Mouse (Mus musculus) splenic B cell, adult 2 months (primary cell): ENCODE measurements around the gene Pnp.
"Not testable (repeated sequence)": the region's sequence is repeated elsewhere in the genome, so short reads cannot be mapped to it uniquely, and the experiment has no call there.

Experiments used
- DNase-seq: peaks from one replicate; pipeline ENCODE4 v3.0.0-alpha.2; 2011; ENCODE audit warnings: low read depth, low spot score
- H3K27me3 ChIP-seq: 2 replicates; pipeline ENCODE4 v1.6.1; 2012; ENCODE audit warnings: mild to moderate bottlenecking, low read length, moderate library complexity, mixed read lengths; ENCODE audit not compliant: control insufficient read depth, poor library complexity, insufficient read depth, severe bottlenecking
- H3K36me3 ChIP-seq: 2 replicates; pipeline ENCODE4 v1.6.1; 2012; ENCODE audit warnings: mild to moderate bottlenecking, low read length, moderate library complexity, mixed read lengths; ENCODE audit not compliant: control insufficient read depth, poor library complexity, insufficient read depth, severe bottlenecking

Pnp gene

DNA sequence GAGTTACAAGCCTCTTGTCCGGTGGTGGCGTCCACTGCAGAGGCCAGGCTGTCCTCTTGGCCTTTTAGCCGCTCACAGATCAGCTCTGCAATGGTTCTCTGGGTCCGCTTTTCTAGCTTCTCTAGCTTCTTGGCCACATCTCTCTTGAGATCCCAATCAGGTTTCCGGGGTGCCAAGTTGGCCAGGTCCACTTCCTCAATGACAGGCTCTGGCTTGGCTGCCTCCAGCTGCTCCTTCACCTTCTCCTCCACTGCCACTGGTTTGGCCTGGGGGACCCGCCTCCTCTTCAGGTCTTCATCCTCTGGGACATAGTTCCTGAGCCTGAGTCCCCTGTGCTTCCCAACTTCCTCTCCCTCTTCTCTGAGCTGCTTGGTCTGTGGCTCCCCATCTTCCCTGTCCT lies 47.6 kb downstream of the Pnp start:
- DNase-seq: peak; percentile 16
- H3K36me3 ChIP-seq, H3K27me3 ChIP-seq: not testable (repeated sequence)

DNA sequence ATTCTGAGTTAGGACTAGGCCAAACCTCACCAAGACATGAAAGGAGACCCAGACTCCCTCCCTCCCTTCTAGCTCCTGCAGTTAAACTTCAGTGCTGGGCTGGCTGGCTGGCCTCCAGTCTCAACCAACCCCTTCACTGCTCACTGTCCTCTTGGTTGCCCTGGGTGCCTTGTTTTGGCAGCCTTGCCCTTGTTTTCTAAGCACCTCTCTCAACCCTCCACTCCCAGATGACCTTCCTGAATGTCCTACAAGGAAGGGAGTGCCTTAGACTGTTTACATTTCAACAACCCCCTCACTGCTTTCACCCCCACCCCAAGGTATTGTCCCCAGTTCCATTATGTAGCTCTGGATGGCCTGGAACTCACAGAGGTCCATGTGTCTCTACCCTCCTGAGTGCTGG lies 48.7 kb downstream of the Pnp start:
- DNase-seq: no peak
- H3K36me3 ChIP-seq: no peaks in the 10 kb centered on the region
- H3K27me3 ChIP-seq: no peaks in the 10 kb centered on the region

DNA sequence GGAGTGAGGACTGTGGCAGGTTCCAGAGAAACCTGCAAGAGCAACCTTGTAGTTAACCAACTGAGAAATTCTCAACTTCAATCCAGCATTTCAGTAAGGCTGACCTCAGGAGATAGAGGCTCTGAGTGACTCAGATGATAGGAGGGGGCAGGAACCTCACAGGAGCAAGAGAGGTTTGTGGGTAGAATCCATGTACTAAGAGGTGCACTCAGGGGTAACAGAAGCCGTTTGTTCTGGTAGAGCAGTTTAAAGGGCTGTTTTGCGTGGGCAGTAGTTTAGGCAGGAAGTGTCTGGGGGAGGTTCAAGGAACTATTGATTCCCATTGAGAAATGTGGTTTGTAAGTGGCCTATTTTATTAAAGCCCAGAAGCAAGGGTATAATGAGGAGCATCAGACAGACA lies 50.3 kb downstream of the Pnp start:
- peak; percentile 49 for DNase-seq
- Histone ChIP-seq H3K27me3 (no peaks in the 10 kb centered on the region), H3K36me3 (no peaks in the 10 kb centered on the region)

DNA sequence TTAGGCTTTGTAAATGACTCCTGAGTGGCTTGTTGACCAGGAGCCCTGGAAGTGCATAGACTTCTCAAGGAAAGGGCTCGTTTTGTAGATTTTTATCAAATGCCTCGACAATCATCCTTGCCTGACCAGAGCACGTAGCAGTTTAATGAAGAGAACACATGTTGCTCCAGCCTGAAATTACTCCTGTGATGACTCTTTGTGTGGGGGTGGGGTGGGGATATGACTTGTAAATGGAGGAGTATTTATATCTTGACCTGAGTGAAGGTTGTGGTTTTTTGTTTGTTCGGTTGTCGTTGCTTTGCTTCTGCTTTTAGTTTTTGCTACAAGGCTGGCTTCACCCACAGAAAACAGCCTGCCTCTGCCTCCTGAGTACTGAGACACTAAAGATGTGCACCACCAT lies 51.0 kb downstream of the Pnp start:
- peak; percentile 42 for DNase-seq
- Histone ChIP-seq H3K36me3 (no peaks in the 10 kb centered on the region), H3K27me3 (no peaks in the 10 kb centered on the region)

DNA sequence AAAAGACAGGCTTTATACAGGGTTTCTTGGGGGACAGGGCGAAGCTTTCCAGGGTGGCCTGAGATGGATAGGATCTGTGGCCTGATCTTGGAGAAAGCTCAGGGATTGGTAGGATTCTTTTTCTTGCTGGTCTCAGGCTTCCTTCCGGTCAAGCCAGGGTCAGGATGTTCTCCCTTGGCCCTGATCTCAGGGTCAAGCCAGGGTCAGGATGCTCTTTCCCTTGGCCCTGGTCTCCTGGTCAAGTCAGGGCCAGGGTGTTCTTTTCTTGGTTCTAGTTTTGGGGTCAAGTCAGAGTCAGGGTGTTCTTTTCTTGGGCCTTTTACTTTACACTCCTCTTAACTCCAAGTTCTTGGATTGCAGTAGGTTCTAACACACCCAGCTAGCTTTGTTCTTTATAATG lies 56.8 kb downstream of the Pnp start:
- H3K27me3 ChIP-seq: no peaks in the 10 kb centered on the region
- no peaks in the 10 kb centered on the region for H3K36me3 ChIP-seq
- no peak for DNase-seq

DNA sequence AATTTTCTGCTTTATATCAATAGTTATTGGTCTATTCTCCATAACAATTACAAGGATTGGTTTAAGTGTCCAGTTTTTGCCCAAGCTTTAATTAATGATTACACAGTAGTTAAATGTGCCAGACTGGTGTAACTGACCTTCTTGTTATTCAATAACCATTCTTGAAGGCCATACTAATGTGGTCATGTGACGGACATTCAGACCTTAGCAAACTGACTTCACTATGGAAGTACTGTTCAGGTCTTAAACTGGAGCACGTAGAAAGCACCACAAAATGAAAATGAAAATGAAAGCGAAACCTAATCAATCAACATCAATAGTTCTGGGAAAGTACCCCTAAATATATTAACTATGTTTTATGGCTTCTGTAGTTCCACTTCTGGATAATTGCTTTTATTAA lies 60.2 kb downstream of the Pnp start:
- Histone ChIP-seq H3K27me3 (no peaks in the 10 kb centered on the region), H3K36me3 (no peaks in the 10 kb centered on the region; the same call in 1 of the 2 replicates)
- peak; percentile 35 for DNase-seq

DNA sequence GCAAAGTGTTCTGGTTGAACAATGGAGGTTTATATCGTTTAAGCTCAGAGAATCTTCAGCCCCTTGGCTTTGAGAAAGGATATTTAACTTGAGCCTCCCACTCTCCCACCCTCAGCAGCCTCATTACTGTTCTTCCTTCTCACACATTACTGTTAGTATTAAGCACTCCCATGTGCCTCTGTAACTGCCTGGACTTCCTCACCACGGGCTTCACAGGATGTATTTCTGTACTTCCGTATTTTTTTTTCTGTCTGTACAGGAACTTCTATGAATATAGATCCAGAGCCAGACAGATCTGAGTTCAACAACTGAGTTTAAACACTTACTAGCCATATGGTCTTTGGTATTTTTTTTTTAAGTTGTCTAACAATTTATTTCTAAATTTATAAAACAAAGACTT lies 66.2 kb downstream of the Pnp start:
- DNase-seq: peak; percentile 61
- no peaks in the 10 kb centered on the region; the same call in 1 of the 2 replicates for H3K36me3 ChIP-seq
- H3K27me3 ChIP-seq: no peaks in the 10 kb centered on the region

DNA sequence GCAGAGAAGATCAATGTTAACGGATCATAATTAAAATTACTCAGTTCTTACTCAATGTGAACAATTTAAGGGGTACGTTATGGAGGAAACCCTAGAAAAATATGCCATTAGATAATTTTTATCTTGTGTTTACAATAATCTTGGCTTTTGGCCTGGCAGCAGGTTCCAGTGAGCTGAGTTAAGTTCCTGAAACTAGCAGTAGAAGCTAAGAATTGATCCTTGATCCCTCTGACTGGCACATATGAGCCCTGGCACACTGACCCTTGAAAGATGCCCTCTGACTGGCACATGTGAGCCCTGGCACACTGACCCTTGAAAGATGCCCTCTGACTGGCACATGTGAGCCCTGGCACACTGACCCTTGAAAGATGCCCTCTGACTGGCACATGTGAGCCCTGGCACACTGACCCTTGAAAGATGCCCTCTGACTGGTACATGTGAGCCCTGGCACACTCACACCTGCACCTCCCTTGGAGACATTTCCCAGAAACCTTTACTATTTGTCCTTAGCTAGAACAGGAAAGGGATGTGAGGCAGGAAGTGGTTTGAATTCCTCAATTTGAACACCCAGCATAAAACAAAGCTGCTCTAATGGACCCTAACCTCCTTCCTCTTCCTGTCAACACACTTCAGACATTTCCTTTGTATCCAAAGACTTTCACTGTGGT lies 67.3 kb downstream of the Pnp start:
- DNase-seq: peak; percentile 20
- H3K27me3 ChIP-seq: no peaks in the 10 kb centered on the region
- no peaks in the 10 kb centered on the region; the same call in 1 of the 2 replicates for H3K36me3 ChIP-seq

DNA sequence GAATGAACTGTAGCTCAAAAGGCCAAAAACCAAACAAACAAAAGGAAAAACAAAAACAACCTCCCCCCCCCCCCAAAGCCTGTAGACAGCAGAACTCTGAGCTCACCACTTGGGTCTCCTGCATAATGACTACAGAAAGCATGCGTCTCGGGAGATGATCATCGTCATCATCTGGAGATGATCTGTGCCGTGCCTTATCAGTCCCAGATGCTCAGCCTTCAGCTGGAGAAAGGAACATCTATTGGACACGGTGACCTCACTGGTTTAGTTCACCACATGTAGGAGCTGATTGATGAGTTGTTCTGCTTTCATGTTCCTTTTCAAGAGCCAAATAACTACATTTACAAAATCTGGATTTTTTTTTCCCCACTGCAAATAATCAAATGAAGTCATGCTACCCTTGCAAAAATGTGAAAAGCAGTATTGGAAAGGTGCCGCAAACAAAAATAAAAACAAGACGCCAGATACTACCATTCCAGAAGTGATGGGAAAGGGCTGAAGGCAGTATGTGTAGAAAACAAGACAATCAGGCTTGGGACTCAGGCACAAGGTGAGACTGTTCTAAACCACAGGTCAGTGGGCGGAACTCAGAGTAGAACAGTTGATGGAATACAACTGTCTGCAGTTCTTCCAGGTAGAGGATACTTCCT lies 76.4 kb downstream of the Pnp start, which contains the start of gene Rnase10:
Gene Rnase10 (plus strand): TSS at position 600 of the 650 bp plus-strand sequence.
- Histone ChIP-seq H3K27me3 (no peaks in the 10 kb centered on the region), H3K36me3 (no peaks in the 10 kb centered on the region)
- no peak for DNase-seq

DNA sequence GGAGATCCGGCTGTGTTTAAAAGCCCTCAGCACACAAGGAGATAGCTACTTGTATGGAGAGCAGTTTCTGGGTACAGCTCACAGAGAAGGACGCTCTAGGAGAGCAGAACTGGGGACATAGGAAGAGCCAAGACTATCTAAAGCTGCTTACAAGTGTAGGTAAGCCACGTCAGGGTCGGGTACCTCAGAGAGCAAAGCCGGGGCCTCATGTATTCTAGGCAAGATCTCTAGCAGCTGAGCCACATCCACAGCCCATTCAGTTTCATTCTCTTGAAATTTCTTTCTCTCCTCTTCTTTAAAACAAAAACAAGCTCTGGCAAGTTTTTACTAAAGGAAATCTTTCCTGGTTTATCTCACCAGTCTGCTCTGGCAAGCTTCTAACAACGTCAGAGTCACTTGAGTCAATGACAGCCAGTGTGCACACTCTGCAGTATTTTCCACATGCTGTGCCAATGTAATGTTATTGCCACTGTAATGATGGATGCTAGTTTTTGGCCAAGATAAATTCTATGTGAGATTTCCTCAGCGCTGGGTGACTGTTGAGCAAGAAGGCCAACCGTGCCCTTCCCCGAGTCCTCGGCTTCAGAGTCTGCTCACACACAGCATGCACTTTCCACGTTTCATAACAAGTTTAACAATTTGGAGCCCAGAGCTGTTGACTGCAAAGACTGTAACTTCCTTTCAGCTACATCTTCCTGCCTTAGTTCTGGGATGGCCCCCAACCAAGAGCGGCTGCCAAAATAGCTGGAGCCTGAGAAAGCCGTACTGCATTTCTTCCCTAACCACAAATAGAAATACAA lies 77.2 kb downstream of the Pnp start:
- H3K36me3 ChIP-seq: no peaks in the 10 kb centered on the region
- DNase-seq: no peak
- H3K27me3 ChIP-seq: no peaks in the 10 kb centered on the region

DNA sequence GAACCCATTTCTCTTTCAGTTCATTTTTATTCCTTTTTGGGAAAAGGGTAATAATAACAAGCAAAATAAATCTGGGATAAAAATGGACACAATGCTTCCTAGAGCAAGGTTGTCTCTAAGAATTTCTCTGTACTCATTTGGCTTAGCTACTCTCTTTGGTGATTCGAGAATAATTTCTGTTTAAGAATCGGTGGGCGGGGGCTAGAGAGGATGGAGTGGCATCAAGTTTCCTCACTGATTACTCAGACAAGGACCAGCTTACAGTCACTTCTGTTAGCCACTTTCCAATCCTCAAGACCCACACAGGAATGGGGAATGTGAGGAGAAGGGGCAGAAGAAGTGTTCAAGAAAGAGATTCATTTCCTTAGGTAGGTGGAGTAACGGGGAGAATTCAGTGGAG lies 77.9 kb downstream of the Pnp start:
- Histone ChIP-seq H3K36me3 (no peaks in the 10 kb centered on the region), H3K27me3 (no peaks in the 10 kb centered on the region)
- DNase-seq: no peak

DNA sequence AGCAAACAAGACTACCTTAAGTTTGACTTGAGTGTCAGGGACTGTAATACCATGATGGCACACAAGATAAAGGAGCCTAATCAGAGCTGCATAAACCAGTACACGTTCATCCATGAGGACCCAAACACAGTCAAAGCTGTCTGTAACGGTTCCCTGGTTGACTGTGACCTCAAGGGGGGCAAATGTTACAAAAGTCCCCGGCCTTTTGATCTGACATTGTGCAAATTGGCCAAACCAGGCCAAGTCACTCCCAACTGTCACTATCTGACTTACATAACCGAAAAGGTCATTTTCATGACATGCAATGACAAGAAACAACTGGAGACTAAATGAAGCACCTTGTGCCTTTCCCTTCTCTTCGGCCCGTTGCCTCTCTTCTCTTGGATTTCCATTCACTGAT lies 78.7 kb downstream of the Pnp start:
- H3K27me3 ChIP-seq: no peaks in the 10 kb centered on the region

DNA sequence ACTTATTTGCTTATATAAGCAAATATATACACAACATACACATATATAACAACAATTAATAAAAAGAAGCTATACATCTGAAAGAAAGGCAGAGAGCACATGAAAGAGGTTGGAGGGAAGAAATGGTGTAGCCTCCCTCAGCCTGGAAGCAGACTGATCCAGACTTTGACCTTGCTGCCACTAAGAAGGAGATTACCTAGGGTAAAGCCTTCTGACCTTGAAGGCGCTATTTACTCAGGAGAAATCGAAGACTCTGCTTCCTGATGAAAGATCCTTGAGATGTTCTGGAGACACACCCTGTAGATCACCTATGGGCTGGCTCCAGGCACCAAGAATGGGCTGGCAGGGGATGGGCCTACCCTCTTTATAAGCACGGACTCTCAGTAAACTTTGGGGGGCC lies 83.8 kb downstream of the Pnp start:
- not testable (repeated sequence) for DNase-seq, H3K36me3 ChIP-seq, H3K27me3 ChIP-seq

More for the DNA sequence above, 78.7 kb downstream of the Pnp start:
- no peak for DNase-seq
- no peaks in the 10 kb centered on the region for H3K36me3 ChIP-seq
